Mouse (Mus musculus): ENCODE data around the gene Olfr1392. TPM values are rescaled to one million over a fixed set of nuclear protein-coding genes. Genes with fewer than 3 reads are reported as not detected.
"Not testable (repeated sequence)": the region's sequence is repeated elsewhere in the genome, so short reads cannot be mapped to it uniquely, and the experiment has no call there.

Olfr1392 gene
- total RNA-seq (2015; ENCODE audit: low replicate concordance) = not detected in 2 replicates
- total RNA-seq (2017; ENCODE audit: low replicate concordance) = not detected in 2 replicates

DNA sequence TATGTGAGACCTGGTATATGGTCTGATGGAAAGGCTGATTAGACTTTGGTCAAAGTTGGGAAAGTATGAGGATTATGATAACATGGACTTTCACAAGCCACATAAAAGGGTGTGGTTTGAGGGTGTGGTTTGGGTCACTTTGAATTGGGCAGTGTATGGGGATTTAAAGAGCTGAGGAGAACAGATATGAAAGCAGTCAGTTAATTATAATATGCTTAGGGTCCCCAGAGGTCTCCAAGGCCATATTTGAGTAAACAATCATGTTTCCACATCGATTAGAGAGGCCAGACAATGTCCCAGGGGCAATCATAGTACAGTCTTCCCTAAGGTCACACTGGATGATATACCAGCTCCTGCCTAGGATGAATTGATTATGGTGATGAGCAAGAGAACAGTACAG, at the start of gene Olfr1392:
TSS of gene Olfr1392 (plus strand) at position 301 of the 400 bp plus-strand sequence.
- not testable (repeated sequence) for ATAC-seq (replicated peaks; ENCODE audit: low FRiP score, poor library complexity, severe bottlenecking)

DNA sequence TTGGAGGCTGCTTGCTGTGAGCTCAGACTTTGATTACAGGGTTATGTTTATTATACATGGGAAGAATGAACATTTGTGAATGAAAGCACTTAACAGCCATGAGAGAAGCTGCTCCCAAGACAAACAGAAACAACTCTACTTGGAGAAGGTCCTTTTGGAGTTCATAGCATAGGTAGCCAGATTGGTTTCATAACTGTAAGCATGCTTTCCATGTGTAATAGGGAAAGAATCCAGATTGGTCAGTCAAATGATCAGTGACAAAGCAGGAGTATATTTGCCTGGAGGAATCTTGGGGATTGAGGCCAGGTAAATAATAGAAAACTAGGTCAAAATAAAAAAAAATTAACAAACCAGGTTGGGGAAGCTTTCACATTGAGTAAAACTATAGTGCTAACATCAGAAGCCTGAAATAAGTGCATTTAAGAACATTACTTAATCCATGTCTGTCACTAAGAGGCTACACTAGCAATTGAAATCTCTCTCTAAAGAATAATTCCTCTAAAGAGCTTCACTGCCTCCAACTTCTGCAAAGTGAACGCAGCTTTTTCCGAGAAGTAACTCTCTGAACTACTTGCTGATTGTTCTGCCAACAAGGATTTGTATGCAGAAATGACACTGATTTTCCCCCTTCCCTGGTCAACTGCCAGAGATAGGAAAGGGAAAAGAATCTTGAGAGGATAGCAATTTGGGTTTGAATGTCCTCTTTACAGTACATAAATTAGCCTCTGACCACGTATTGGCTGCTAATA, 49.4 kb upstream of the Olfr1392 start:
- ATAC-seq (replicated peaks; ENCODE audit: low FRiP score, poor library complexity, severe bottlenecking) = no peak

- ATAC-seq (replicated peaks; ENCODE audit: low FRiP score, poor library complexity, severe bottlenecking) = no peak
Observed at GRCm38 (mm10) chr11:49236891-49237290, 48.2 kb upstream of the Olfr1392 start.

GRCm38 (mm10) chr11:49237532-49237931, 47.5 kb upstream of the Olfr1392 start:
- ATAC-seq (replicated peaks; ENCODE audit: low FRiP score, poor library complexity, severe bottlenecking) = no peak

DNA sequence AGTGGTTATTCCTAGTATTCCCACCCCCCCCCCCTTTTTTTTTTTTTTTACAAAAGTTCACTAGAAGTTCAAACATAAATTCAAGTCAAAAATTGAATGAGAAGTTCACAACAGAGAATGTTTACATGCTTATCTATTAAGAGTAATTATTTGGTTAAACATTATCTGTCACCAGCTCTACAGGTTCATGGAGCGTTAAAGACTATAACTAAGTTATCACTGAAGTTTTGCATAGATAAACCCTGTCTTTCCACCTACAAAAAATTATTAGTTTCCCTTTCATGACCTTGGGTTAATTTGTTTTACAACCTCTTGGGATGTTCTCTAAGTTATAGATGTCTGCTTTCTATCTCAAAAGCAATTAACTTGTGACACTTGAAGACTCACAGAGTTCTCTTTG, 44.8 kb upstream of the Olfr1392 start:
- ATAC-seq (replicated peaks; ENCODE audit: low FRiP score, poor library complexity, severe bottlenecking) = no peak

- no peak for ATAC-seq (replicated peaks; ENCODE audit: low FRiP score, poor library complexity, severe bottlenecking)
Observed at GRCm38 (mm10) chr11:49240874-49241273, 44.2 kb upstream of the Olfr1392 start.

DNA sequence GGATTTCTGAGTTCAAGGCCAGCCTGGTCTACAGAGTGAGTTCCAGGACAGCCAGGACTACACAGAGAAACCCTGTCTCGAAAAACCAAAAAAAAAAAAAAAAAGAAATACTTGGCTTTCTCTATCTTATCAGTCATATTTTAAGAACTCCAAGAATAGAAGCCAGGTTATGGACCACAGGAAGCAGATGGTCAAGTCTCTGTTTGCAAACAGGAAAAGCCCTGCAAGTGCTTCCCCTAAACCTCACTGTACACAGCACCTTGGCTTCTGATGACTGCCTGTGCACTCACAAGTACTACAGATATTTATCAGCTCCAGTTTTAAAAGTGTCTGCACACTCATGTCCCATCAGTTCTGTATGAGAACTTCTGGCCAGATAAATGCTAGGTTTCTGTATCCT, 43.6 kb upstream of the Olfr1392 start:
- no peak for ATAC-seq (replicated peaks; ENCODE audit: low FRiP score, poor library complexity, severe bottlenecking)

DNA sequence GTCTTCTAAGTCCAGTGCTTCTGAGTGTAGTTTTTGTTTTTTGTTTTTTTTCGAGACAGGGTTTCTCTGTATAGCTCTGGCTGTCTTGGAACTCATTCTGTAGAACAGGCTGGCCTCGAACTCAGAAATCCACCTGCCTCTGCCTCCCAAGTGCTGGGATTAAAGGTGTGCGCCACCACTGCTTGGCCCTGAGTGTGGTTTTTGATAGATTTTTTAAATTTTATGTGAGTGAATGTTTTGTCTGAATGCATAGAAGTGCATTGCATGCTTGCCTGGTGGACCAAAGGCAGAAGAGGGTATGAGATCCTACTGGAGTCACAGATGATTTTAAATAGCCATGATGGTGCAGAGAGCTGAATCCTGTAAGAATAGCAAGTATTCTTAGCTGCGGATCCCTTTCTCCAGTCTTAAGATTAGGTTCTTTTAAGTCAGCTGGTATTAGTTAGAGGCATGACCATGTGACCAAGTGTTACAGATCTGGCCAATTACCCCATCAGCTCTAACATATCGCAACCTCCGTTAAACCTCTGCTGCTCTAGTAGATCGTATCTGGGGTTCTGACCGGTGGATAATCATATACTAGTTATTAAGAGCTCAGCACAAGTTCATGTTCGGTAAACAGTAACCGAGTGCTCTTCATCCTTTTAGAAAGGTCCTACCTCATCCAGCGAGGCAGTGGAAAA, 42.0 kb upstream of the Olfr1392 start:
- ATAC-seq (replicated peaks; ENCODE audit: low FRiP score, poor library complexity, severe bottlenecking) = peak; percentile 22

GRCm38 (mm10) chr11:49243727-49244594, 41.1 kb upstream of the Olfr1392 start, which contains the start of gene Mgat1:
Gene Mgat1, plus strand, starts transcription at chr11:49244191.
- peak; percentile 92 for ATAC-seq (replicated peaks; ENCODE audit: low FRiP score, poor library complexity, severe bottlenecking)

GRCm38 (mm10) chr11:49244595-49244930, 40.5 kb upstream of the Olfr1392 start:
- ATAC-seq (replicated peaks; ENCODE audit: low FRiP score, poor library complexity, severe bottlenecking) = no peak

DNA sequence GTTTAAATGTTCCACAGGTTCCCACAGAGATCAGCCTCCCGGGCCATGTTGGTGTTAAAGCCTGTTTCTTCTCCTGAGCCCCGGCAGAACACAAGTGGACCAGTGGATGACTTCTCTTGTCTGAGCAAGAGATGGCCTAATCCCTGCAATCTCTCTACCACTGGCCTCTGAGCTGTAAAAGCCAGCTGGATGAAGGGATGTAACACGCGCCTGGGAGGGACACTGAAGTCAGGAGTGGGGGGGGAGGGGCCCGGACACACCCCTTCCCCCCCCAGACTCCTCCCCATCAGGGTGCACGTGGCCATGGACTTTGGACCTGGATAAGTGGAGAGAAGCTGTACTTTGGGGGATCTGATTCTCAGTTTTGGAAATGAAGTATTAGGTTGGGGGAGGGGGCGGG, 39.9 kb upstream of the Olfr1392 start:
- no peak for ATAC-seq (replicated peaks; ENCODE audit: low FRiP score, poor library complexity, severe bottlenecking)

DNA sequence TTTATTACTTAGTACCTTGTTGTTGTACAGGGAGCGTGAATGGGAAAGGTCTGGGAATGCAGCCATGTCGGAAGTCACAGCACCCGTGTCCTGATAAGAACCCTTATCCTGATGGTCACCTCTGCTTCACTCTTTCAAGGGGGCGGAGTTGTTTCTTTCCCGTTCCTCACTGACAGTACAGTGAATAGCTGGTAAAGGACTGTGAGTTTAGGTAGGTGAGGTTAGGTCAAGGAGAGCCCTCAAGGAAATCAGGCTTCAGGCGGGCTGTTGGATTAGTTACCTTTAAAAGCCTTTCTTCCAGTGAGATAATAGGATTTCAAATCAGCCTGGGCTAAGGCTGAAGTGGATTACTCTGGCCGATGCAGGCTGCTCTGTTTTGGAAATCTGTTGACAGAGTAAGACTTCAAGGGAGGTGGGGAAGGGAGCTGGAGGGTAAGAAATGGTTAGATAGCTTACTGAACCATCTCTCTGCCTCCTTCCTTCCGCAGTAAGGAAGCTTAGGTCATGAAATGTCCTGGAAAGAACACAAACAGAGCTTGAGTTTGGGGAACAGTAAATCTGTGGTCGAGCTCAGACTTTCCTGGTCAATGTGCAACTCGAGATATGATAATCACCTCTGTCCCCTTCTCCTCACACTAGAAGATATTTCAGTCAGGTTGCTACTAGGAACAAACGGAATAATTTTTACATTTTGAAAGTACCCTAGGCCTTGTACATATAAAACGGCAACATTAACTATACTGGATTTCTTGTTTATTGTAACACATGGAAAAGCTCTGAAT, 39.3 kb upstream of the Olfr1392 start:
- no peak for ATAC-seq (replicated peaks; ENCODE audit: low FRiP score, poor library complexity, severe bottlenecking)

DNA sequence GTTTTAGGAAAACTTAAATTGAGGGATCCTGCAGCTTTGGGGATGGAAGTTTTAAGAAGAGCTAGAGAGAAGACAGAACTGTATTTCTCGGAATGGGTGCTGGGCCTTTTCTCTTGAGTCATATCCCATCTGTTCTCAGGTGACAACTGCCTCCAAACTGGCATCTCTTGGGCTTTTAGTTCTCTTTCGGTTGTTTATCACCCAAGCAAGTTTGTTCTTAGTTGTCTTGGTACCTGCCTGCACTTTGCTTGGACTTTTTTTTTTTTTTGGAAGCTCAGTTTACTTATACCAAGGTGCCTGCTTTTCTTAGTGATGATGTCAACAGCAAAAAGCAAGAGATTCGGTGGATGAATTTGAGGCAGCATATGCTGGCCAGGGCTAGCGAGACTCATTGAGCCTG, 38.6 kb upstream of the Olfr1392 start:
- ATAC-seq (replicated peaks; ENCODE audit: low FRiP score, poor library complexity, severe bottlenecking) = no peak

DNA sequence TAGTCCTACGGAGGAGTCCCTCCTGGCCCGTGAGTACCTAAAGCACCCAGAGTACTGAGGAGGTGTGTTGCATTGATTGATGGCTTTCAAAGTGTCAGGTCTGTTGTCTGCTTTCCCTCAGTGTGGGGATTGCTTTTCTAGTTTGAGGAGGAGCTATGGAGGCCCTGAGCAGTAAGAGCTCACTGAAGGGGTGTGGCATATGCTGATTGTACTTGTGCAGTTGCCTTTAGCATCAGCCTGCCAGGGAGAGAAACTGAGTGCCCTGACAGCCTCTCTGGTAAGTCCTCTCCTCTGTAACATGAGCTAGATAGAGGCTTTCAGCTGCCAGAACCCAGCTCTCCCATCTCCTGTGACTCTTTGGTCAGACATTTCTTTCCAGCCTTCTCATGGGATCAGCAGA, 37.8 kb upstream of the Olfr1392 start:
- ATAC-seq (replicated peaks; ENCODE audit: low FRiP score, poor library complexity, severe bottlenecking) = no peak

GRCm38 (mm10) chr11:49248226-49248973, 36.7 kb upstream of the Olfr1392 start:
- ATAC-seq (replicated peaks; ENCODE audit: low FRiP score, poor library complexity, severe bottlenecking) = no peak

DNA sequence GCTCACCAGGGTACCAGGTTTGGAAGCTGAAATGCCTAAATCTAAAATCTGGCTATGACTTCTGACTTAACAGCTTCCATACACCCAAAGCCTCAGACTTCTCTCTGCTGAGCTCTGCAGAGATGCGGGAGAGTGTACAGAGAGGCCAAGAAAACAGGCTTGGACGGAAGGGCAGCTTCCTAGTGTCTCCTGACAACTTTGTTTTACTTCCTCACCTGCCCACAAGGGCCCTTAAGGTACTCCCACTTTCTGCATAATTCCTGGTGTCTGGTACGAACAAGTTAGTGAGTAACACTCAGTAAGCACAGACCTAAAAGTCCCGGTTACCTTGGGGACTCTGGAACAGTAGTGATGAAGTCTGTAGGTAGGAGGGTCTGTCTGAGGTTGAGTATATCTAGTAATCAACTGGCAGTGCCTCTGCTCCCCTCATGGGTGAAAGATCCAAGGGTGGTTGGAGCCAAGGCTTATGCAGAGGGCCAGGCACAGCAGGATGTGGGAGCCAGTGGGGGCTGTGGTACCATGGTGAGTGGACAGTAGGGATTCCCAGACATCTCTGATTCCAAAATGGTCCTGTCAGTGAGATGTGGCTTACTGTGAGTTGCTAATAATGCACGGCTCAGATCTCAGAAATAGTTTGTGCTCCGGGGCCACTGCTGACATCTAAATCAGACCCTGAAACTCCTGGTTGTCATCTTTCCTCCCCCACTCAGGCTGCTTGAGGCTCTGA, 35.9 kb upstream of the Olfr1392 start:
- ATAC-seq (replicated peaks; ENCODE audit: low FRiP score, poor library complexity, severe bottlenecking) = no peak

GRCm38 (mm10) chr11:49249811-49250421, 35.2 kb upstream of the Olfr1392 start:
- ATAC-seq (replicated peaks; ENCODE audit: low FRiP score, poor library complexity, severe bottlenecking) = peak; percentile 18

Measured in erythroid progenitor cell, adult 5-6 weeks (primary cell).